Mouse (Mus musculus) limb, embryonic 14.5 days (tissue): ENCODE measurements around the gene Mbd6. TPM values are rescaled to one million over a fixed set of nuclear protein-coding genes. Genes with fewer than 3 reads are reported as not detected.

Source experiments
- ATAC-seq: fragments of 200-750 bp; cut with Nextera tagmentation; 2 replicates; pipeline ENCODE4 v1.8.0; 2017; ENCODE audit warnings: low read depth, moderate number of reproducible peaks, moderate TSS enrichment; ENCODE audit not compliant: low FRiP score
- DNase-seq: peaks from one replicate; pipeline ENCODE4 v3.0.0-alpha.2; 2015; ENCODE audit warnings: low spot score
- H3K27ac ChIP-seq: fragments of 300-500 bp; sonication (generic); replicated peaks from 2 replicates; pipeline ENCODE4 v1.5.1; 2014; ENCODE audit warnings: low read depth, mild to moderate bottlenecking, low read length, moderate library complexity, mixed read lengths
- H3K27me3 ChIP-seq: fragments of 300-500 bp; sonication (generic); 2 replicates; pipeline ENCODE4 v1.6.1; 2014; ENCODE audit warnings: low read length, mixed read lengths; ENCODE audit not compliant: control insufficient read depth, insufficient read depth
- H3K36me3 ChIP-seq: fragments of 300-500 bp; sonication (generic); 2 replicates; pipeline ENCODE4 v1.6.1; 2014; ENCODE audit warnings: mild to moderate bottlenecking, low read length, moderate library complexity, mixed read lengths; ENCODE audit not compliant: control insufficient read depth, insufficient read depth
- H3K4me1 ChIP-seq: fragments of 300-500 bp; sonication (generic); 2 replicates; pipeline ENCODE4 v1.6.1; 2014; ENCODE audit warnings: antibody characterized with exemption, low read length, mixed read lengths; ENCODE audit not compliant: control insufficient read depth, insufficient read depth
- H3K4me2 ChIP-seq: fragments of 300-500 bp; sonication (generic); replicated peaks from 2 replicates; pipeline ENCODE4 v1.6.1; 2014; ENCODE audit warnings: low read depth, mild to moderate bottlenecking, low read length, moderate library complexity; ENCODE audit not compliant: severe bottlenecking
- H3K4me3 ChIP-seq: fragments of 300-500 bp; sonication (generic); replicated peaks from 2 replicates; pipeline ENCODE4 v1.5.1; 2014; ENCODE audit warnings: low read length
- H3K9ac ChIP-seq: fragments of 300-500 bp; sonication (generic); 2 replicates; pipeline ENCODE4 v1.6.1; 2014; ENCODE audit warnings: mild to moderate bottlenecking, low read depth, low read length, moderate library complexity; ENCODE audit not compliant: severe bottlenecking
- H3K9me3 ChIP-seq: fragments of 300-500 bp; sonication (generic); 2 replicates; pipeline ENCODE4 v1.6.1; 2016; ENCODE audit warnings: low read length; ENCODE audit not compliant: control insufficient read depth
- POLR2A ChIP-seq: fragments of 200-500 bp; IDR thresholded peaks from 2 replicates; pipeline ENCODE4 v1.8.0; 2012; ENCODE audit warnings: inconsistent platforms, mild to moderate bottlenecking, moderate library complexity, borderline replicate concordance; ENCODE audit not compliant: insufficient read depth, insufficient read length; ENCODE audit errors: extremely low read depth
- WGBS: fragments of 180-500 bp; shearing (Covaris S2); extraction: QIAGEN DNeasy Blood & Tissue Kit; methylation state at CpG from one replicate; pipeline ENCODE4 v1.1.7; 2014; 5-methylcytosine and 5-hydroxymethylcytosine counted together
- polyA plus RNA-seq, 2 experiments: library from polyadenylated mRNA; depleted of rRNA in 1 of 2; stranded (reverse) in 1 of 2; unstranded in 1 of 2; fragments of >200 nt; fragmentation: Nextera tagmentation in 1 of 2; extraction: Ambion mirVana in 1 of 2; gene quantifications; 2 replicates each; pipeline versions ENCODE4 v1.2.1 to v1.2.3; 2012 to 2014

The Mbd6 gene
- polyA plus RNA-seq, 2 experiments: 19.9 to 68.1 TPM

DNA sequence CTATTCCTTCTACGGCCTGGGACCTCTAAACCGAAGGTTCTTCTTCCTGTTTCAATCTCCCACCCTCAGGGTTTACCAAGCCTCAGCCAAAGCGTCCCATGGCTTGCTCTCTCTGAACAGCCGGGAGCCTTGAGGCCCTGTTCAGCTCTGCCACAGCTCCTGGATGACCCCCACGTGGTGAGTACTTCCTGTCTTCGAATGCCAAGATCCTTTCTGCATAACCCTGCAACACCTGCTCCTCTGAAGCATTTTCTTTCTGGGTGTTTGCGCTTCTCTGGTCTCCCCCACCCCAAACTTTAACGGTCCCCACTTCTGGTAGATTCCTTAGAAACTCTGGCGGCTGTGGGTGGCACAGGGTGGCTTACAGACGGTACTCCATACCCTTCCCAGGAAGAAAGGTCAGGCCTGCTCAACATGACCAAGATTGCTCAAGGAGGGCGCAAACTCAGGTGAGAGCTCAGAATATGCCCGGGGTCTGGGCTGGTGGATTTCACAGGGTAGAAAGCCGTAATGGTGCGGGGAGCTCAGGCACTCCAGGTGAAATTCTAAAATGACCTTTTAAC, 36.7 kb upstream of the Mbd6 start:
- no peaks in the 10 kb centered on the region for H3K9me3 ChIP-seq
- peak overlapping the region; percentile 67; the same call in 1 of the 2 replicates for H3K9ac ChIP-seq
- no peak overlapping the region for H3K27ac ChIP-seq
- H3K4me1 ChIP-seq: peaks cover 8% of the 10 kb centered on the region; the same call in 1 of the 2 replicates
- DNase-seq (no peak), ATAC-seq (no peak)
- H3K27me3 ChIP-seq: peaks cover 23% of the 10 kb centered on the region
- peak overlapping the region; percentile 96 for H3K4me2 ChIP-seq
- peaks cover 10% of the 10 kb centered on the region for H3K36me3 ChIP-seq
- no peak for TF ChIP-seq POLR2A
- peak overlapping the region; percentile 52 for H3K4me3 ChIP-seq
- WGBS: 17% methylated on average over 14 of the region's 14 CpGs

DNA sequence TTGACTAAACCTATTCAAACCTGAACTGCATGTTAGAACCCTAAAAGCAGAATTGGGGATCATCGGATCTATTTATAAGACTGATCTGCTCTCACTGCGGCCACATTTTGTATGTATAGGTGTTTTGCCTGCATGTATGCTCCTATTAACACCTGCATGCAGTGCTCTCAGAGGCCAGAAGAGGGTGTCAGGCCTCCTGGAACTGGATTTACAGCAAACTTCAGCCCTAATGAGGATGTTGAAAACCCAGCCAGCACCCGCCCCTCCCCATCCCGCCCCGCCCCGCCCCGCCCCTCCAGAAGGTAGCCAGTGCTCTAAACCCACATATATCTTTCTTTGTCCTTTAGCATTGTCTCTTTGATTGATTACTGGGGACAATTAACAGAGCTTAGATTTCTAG, 35.7 kb upstream of the Mbd6 start:
- no peak overlapping the region for H3K4me3 ChIP-seq
- ATAC-seq (no peak), DNase-seq (peak; percentile 56)
- no peak overlapping the region for H3K9ac ChIP-seq
- H3K4me1 ChIP-seq: peaks cover 8% of the 10 kb centered on the region; the same call in 1 of the 2 replicates
- H3K27ac ChIP-seq: no peak overlapping the region
- 5% methylated on average over 7 of the region's 7 CpGs for WGBS
- no peak overlapping the region for H3K4me2 ChIP-seq
- H3K27me3 ChIP-seq: peaks cover 23% of the 10 kb centered on the region
- no peak for TF ChIP-seq POLR2A
- no peaks in the 10 kb centered on the region for H3K9me3 ChIP-seq
- no peaks in the 10 kb centered on the region; the same call in 1 of the 2 replicates for H3K36me3 ChIP-seq

DNA sequence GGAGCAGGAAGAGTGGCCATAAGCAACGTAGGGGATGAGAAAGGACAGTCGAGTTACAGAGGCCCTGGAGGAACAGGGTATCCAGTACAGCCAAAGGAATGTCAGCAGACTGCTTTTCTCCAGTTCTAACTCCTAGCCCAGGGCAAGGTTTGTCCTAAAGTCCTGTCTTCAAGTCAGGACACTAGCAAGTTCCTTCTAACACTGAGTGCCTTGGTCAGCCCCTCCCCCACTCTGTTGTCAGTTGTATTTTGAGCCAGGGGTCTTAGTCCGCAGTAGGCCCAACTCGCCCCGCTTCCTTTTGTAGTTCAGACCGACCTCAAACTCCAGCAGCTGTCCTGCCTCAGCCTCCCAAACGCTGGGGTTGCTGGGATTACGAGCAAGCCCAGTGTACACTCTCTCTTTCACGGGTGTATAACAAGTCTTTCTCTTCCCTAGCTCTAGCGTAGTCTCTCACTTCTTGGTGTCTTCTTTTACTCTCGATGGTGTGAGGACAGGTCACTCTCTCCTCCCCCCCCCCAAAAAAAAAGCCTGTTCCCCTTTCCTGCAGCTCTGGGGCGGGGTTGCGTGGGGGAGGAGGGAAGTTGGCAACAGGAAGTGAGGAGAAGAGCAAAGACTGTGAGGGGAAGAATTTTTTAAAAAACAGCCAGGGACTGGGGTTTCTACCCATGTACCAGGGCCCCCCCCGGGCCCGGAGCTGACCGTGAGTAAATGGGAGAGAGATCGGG, 34.5 kb upstream of the Mbd6 start:
- 74% methylated on average over 17 of the region's 17 CpGs for whole genome bisulfite sequencing

DNA sequence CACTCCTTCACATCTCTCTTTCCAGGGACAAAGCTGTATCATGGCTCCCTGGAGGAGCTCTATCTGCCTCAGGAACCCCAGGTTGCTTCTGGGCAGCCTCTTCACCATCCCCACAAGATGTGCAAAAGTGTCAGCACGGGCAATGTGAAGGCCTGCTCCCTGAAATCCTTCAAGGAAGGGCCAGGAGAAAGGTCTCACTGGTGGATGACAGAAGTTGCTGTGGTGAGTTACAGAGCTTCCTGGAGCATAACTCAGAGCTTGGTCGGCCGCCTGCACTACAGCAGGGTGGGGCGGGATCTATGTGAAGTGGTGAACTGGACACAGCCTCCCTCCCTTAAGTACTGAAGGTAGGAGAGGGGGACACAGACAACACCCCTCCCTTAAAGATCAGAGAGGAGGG, 33.9 kb upstream of the Mbd6 start:
- H3K4me1 ChIP-seq: peaks cover 8% of the 10 kb centered on the region; the same call in 1 of the 2 replicates
- 63% methylated on average over 4 of the region's 4 CpGs for WGBS
- DNase-seq: no peak
- TF ChIP-seq POLR2A: no peak
- ATAC-seq: no peak
- no peak overlapping the region for H3K27ac ChIP-seq
- peaks cover 20% of the 10 kb centered on the region for H3K27me3 ChIP-seq
- no peaks in the 10 kb centered on the region for H3K36me3 ChIP-seq
- H3K9ac ChIP-seq: no peak overlapping the region
- no peaks in the 10 kb centered on the region for H3K9me3 ChIP-seq
- no peak overlapping the region for H3K4me3 ChIP-seq
- H3K4me2 ChIP-seq: no peak overlapping the region

More for the DNA sequence above, 34.5 kb upstream of the Mbd6 start:
- ATAC-seq (no peak), DNase-seq (no peak)
- H3K4me3 ChIP-seq: no peak overlapping the region
- no peaks in the 10 kb centered on the region for H3K36me3 ChIP-seq
- H3K27ac ChIP-seq: no peak overlapping the region
- H3K4me2 ChIP-seq: no peak overlapping the region
- TF ChIP-seq POLR2A: no peak
- peaks cover 23% of the 10 kb centered on the region for H3K27me3 ChIP-seq
- no peak overlapping the region for H3K9ac ChIP-seq
- H3K9me3 ChIP-seq: no peaks in the 10 kb centered on the region
- peaks cover 8% of the 10 kb centered on the region; the same call in 1 of the 2 replicates for H3K4me1 ChIP-seq

DNA sequence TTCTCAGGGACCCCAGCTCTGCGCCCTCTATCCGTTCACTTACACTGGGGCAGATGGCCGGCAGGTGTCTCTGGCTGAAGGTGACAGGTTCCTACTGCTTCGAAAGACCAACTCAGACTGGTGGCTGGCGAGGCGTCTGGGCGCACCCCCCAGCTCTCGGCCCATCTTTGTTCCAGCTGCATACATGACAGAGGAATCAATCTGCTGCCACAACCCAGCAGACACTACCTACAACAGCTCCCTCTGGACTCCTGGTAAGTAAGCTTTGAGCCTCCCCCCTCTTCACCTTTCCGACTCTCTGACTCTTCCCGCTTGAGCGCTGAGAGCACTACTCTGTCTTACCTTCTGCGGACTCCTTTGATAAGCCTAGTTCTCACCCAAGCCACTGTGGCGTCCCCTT, 33.4 kb upstream of the Mbd6 start:
- ATAC-seq: no peak
- TF ChIP-seq POLR2A: no peak
- 51% methylated on average over 13 of the region's 13 CpGs for WGBS

More for the DNA sequence above, 33.4 kb upstream of the Mbd6 start:
- no peaks in the 10 kb centered on the region for H3K9me3 ChIP-seq
- no peak overlapping the region for H3K4me2 ChIP-seq
- no peak overlapping the region for H3K4me3 ChIP-seq
- no peak overlapping the region for H3K27ac ChIP-seq
- H3K27me3 ChIP-seq: peaks cover 15% of the 10 kb centered on the region
- DNase-seq: no peak
- no peaks in the 10 kb centered on the region for H3K36me3 ChIP-seq
- no peak overlapping the region for H3K9ac ChIP-seq
- H3K4me1 ChIP-seq: peaks cover 8% of the 10 kb centered on the region; the same call in 1 of the 2 replicates
